In the genomic region with DNA sequence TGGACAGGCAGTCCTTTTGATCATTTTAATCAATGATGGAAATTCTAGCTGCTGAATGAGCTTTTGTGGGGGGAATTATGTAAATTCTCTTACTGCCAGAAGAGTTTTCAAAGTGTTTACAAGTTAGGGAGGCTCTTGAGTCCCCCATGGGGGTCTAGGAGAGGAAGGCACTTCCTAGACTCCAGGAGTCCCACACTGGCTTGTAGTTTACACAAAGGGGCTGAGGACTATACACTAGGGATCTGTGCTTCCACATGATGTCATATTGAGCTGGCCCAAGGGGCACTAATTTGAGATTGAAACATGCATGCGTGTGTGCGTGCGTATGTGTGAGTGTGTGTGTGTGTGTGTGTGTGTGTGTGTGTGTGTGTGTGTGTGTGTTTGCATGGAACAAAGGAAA, we compare ENCODE assay signal across 10 mouse cellular contexts. TPM values are rescaled to one million over a fixed set of nuclear protein-coding genes. Genes with fewer than 3 reads are reported as not detected.
DNase-seq lines count a peak whose midpoint lies in the region; TF ChIP-seq lines count a peak whose summit lies in the region.
"Had no signal": no experiment of that assay in that cellular context is flagged by ENCODE, and none has a peak within 500 bp of the region (broad histone marks: within the 10 kb centered on the region; RNA-seq: fewer than 3 reads in every experiment).

No protein-coding gene starts in this region.

- H3K79me2 ChIP-seq in heart, adult 2 months (replicated peaks; ENCODE audit: control insufficient read depth, insufficient read depth, low read length): no peaks in the 10 kb centered on the region

- no peaks in the 10 kb centered on the region for H3K9me3 ChIP-seq in hindbrain, embryonic 10.5 days

- peak overlapping the region; percentile 21 for H3K9ac ChIP-seq in heart, adult 2 months (ENCODE audit: low read depth, low read length)

- TF ChIP-seq CTCF in heart, adult 2 months (IDR thresholded peaks at IDR 0.05): no peak

- intact Hi-C loops in heart, adult 2 months (cut with DNase I): no loop called here

- no peak for TF ChIP-seq POLR2A in heart, adult 2 months (IDR thresholded peaks at IDR 0.05; ENCODE audit: insufficient read depth, low read depth, low read length)

- no peak for TF ChIP-seq EP300 in heart, adult 2 months (IDR thresholded peaks at IDR 0.05; ENCODE audit: insufficient read depth, low read depth, low read length)

- H3K27ac ChIP-seq in heart, adult 2 months: peak overlapping the region; percentile 81
- H3K27ac ChIP-seq in hindbrain, embryonic 10.5 days: peak overlapping the region; percentile 93

- peak overlapping the region; percentile 79 for H3K4me3 ChIP-seq in heart, adult 2 months
- peak overlapping the region; percentile 57 for H3K4me3 ChIP-seq in hindbrain, embryonic 10.5 days

- no peaks in the 10 kb centered on the region for H3K36me3 ChIP-seq in heart, adult 2 months (ENCODE audit: control insufficient read depth, insufficient read depth, low read length)
- no peaks in the 10 kb centered on the region for H3K36me3 ChIP-seq in hindbrain, embryonic 10.5 days

- peak in 1 of 2 experiments; percentile 38 for DNase-seq in heart, adult 2 months
- DNase-seq in heart, adult 11 months: no peak
- peak; percentile 51 for DNase-seq in NIH3T3 (ENCODE audit: low read depth)
- DNase-seq in hindbrain, embryonic 10.5 days (ENCODE audit: low spot score): no peak
- DNase-seq in mesoderm, embryonic 11.5 days (ENCODE audit: low read depth, low spot score): peak; percentile 10
- DNase-seq in adrenal gland, postnatal 10 days: no peak
- no peak for DNase-seq in adrenal gland, postnatal 36 days
- DNase-seq in retina, postnatal 1 day: no peak

- H3K4me1 ChIP-seq in heart, adult 2 months (ENCODE audit: control insufficient read depth, insufficient read depth, low read length): peaks cover 2% of the 10 kb centered on the region; the same call in 1 of the 2 replicates
- H3K4me1 ChIP-seq in hindbrain, embryonic 10.5 days (replicated peaks): peaks cover 49% of the 10 kb centered on the region

- H3K27me3 ChIP-seq in heart, adult 2 months (ENCODE audit: control insufficient read depth, insufficient read depth, low read length): no peaks in the 10 kb centered on the region
- H3K27me3 ChIP-seq in hindbrain, embryonic 10.5 days (ENCODE audit: insufficient read depth, poor library complexity, severe bottlenecking): no peaks in the 10 kb centered on the region

- WGBS in heart, adult 2 months: 66% methylated on average over 3 of the region's 3 CpGs
- 75% methylated on average over 3 of the region's 3 CpGs for WGBS in hindbrain, embryonic 10.5 days

RNA-seq across cellular contexts. Expression of gene Mindy4, which starts 0.7 kb away (rescaled TPM):
- 1 to 10 TPM; 5.0 to 5.2 TPM for total RNA-seq in heart, adult 2 months (2021)
- polyA plus RNA-seq in heart, adult 2 months (2012; rRNA removed): 4.3 and 7.4 TPM in 2 replicates
- polyA plus RNA-seq in hindbrain, embryonic 10.5 days (2016; fragmentation: Nextera tagmentation; extraction: Ambion mirVana): 17.2 and 17.8 TPM in 2 replicates
- 1 to 10 TPM; 4.5 to 6.6 TPM for total RNA-seq in adrenal gland, postnatal 10 days (2021)
- 1 to 10 TPM; 3.9 to 5.3 TPM for total RNA-seq in adrenal gland, postnatal 36 days (2021)
- total RNA-seq: CH12.LX had no signal

RNA-seq across cellular contexts. Expression of gene Inmt, which starts 29.1 kb away (rescaled TPM):
- total RNA-seq in heart, adult 2 months (2021): 10 to 100 TPM; 19.9 to 72.0 TPM
- 9.7 and 19.2 TPM in 2 replicates for polyA plus RNA-seq in heart, adult 2 months (2012; rRNA removed)
- 1.9 and 2.5 TPM in 2 replicates for polyA plus RNA-seq in hindbrain, embryonic 10.5 days (2016; fragmentation: Nextera tagmentation; extraction: Ambion mirVana)
- 1 to 10 TPM; 6.3 to 7.2 TPM for total RNA-seq in adrenal gland, postnatal 10 days (2021)
- 10 to 100 TPM in 1 of 2 experiments, 1 to 10 TPM in 1; 8.1 to 10.1 TPM for total RNA-seq in adrenal gland, postnatal 36 days (2021)
- total RNA-seq: CH12.LX; megakaryocyte progenitor cell, adult 5-6 weeks had no signal

Comparison
In these comparisons a context has a peak if more than half of its experiments do, and no peak if none do; other contexts are left out.
1. DNase-seq: peak in NIH3T3 (single experiment) and mesoderm, embryonic 11.5 days (single experiment); none in heart, adult 11 months (single experiment), hindbrain, embryonic 10.5 days (single experiment), adrenal gland, postnatal 10 days (single experiment), adrenal gland, postnatal 36 days (0 of 2) and retina, postnatal 1 day (single experiment).